ENCODE assay signal across 14 mouse cellular contexts in genomic region chr10:99166392-99166791, GRCm38 (mm10). TPM values are rescaled to one million over a fixed set of nuclear protein-coding genes. Genes with fewer than 3 reads are reported as not detected.
DNase-seq lines count a peak whose midpoint lies in the region; ATAC-seq and TF ChIP-seq lines count a peak whose summit lies in the region.
"Had no signal": no experiment of that assay in that cellular context is flagged by ENCODE, and none has a peak within 500 bp of the region (broad histone marks: within the 10 kb centered on the region; RNA-seq: fewer than 3 reads in every experiment).

No protein-coding gene starts in this region.

- DNase-seq in CD4-positive, CD25-positive, alpha-beta regulatory T cell, adult 2 months (ENCODE audit: low read depth, low spot score) = peak; percentile 42
- DNase-seq in layer of hippocampus, adult 18-20 months (ENCODE audit: low spot score in 2 of 2) = peak; percentile 41 to 73
- DNase-seq in layer of hippocampus, postnatal 25 days (ENCODE audit: extremely low spot score in 1 of 2, low spot score in 1 of 2) = no peak
- DNase-seq in MN1 (ENCODE audit: low spot score) = peak; percentile 34
- DNase-seq in kidney, postnatal 0 days (ENCODE audit: low spot score) = peak; percentile 65
- DNase-seq in urinary bladder, adult 2 months (ENCODE audit: low spot score) = no peak
- no peak for DNase-seq in cerebellum, adult 11-12 months
- DNase-seq: embryo, embryonic 11 days had no signal

- no peaks in the 10 kb centered on the region for H3K9me3 ChIP-seq in kidney, postnatal 0 days (replicated peaks; ENCODE audit: low read length)
- H3K9me3 ChIP-seq: midbrain, embryonic 13.5 days had no signal

- 0 out of 2 replicates have a peak overlapping the region, but pooled peaks have one; percentile 78 for H3K27ac ChIP-seq in kidney, postnatal 0 days
- H3K27ac ChIP-seq: midbrain, embryonic 13.5 days had no signal

- no peak overlapping the region for H3K9ac ChIP-seq in kidney, postnatal 0 days (ENCODE audit: low read depth, low read length)
- H3K9ac ChIP-seq: midbrain, embryonic 13.5 days had no signal

- no peak for ATAC-seq in CD4-positive, CD25-positive, alpha-beta regulatory T cell, adult 4 months
- ATAC-seq in kidney, postnatal 0 days (replicated peaks; ENCODE audit: low FRiP score, low read depth) = no peak
- ATAC-seq: midbrain, embryonic 13.5 days had no signal

- peaks cover 14% of the 10 kb centered on the region for H3K4me1 ChIP-seq in kidney, postnatal 0 days (replicated peaks; ENCODE audit: insufficient read depth, low read length)

- WGBS in kidney, postnatal 0 days = 38% methylated on average over 3 of the region's 3 CpGs

- H3K27me3 ChIP-seq in kidney, postnatal 0 days (ENCODE audit: insufficient read depth, low read length) = no peaks in the 10 kb centered on the region
- H3K27me3 ChIP-seq: midbrain, embryonic 13.5 days had no signal

- H3K4me2 ChIP-seq in kidney, postnatal 0 days (ENCODE audit: low read length) = no peak overlapping the region
- H3K4me2 ChIP-seq: liver, embryonic 11.5 days; midbrain, embryonic 13.5 days had no signal

- no peaks in the 10 kb centered on the region for H3K36me3 ChIP-seq in kidney, postnatal 0 days (ENCODE audit: insufficient read depth, low read length)
- H3K36me3 ChIP-seq: midbrain, embryonic 13.5 days had no signal

- peak; percentile 50 for TF ChIP-seq CTCF in kidney, postnatal 0 days (IDR thresholded peaks at IDR 0.05; ENCODE audit: low read depth)

- H3K4me3 ChIP-seq in kidney, postnatal 0 days (replicated peaks; ENCODE audit: low read depth, low read length) = no peak overlapping the region
- H3K4me3 ChIP-seq: midbrain, embryonic 13.5 days had no signal

RNA-seq across cellular contexts. Expression of gene Phxr2, which starts 40.3 kb away (rescaled TPM):
- under 1 TPM in 1 of 2 experiments, not detected in 1; 0.47 TPM for polyA plus RNA-seq in CD4-positive, CD25-positive, alpha-beta regulatory T cell, adult 4 months (2017; shearing (Covaris generic))
- total RNA-seq in layer of hippocampus, adult 18-20 months (2021) = not detected
- not detected for total RNA-seq in layer of hippocampus, postnatal 25 days (2021)
- not detected in 2 replicates for polyA plus RNA-seq in kidney, postnatal 0 days (2015; fragmentation: Nextera tagmentation; extraction: Ambion mirVana)
- not detected in 2 replicates for polyA plus RNA-seq in urinary bladder, adult 2 months (2012; rRNA removed)
- total RNA-seq: heart, postnatal 36 days; layer of hippocampus, adult 8-10 months had no signal
- polyA plus RNA-seq: frontal cortex, adult 2 months; midbrain, embryonic 13.5 days had no signal

RNA-seq across cellular contexts. Expression of gene Galnt4, which starts 58.4 kb away (rescaled TPM):
- 1 to 10 TPM; 2.8 to 3.3 TPM for polyA plus RNA-seq in CD4-positive, CD25-positive, alpha-beta regulatory T cell, adult 4 months (2017; shearing (Covaris generic))
- total RNA-seq in layer of hippocampus, adult 18-20 months (2021) = 1 to 10 TPM; 2.7 to 3.1 TPM
- 1 to 10 TPM; 4.0 to 4.6 TPM for total RNA-seq in layer of hippocampus, postnatal 25 days (2021)
- polyA plus RNA-seq in kidney, postnatal 0 days (2015; fragmentation: Nextera tagmentation; extraction: Ambion mirVana) = 9.4 and 9.7 TPM in 2 replicates
- 4.8 and 8.2 TPM in 2 replicates for polyA plus RNA-seq in urinary bladder, adult 2 months (2012; rRNA removed)

RNA-seq across cellular contexts. Expression of gene Poc1b, which starts 59.6 kb away (rescaled TPM):
- polyA plus RNA-seq in CD4-positive, CD25-positive, alpha-beta regulatory T cell, adult 4 months (2017; shearing (Covaris generic)) = 10 to 100 TPM; 10.0 TPM
- total RNA-seq in layer of hippocampus, adult 18-20 months (2021) = 1 to 10 TPM; 6.7 to 7.3 TPM
- 1 to 10 TPM; 6.5 to 8.2 TPM for total RNA-seq in layer of hippocampus, postnatal 25 days (2021)
- polyA plus RNA-seq in kidney, postnatal 0 days (2015; fragmentation: Nextera tagmentation; extraction: Ambion mirVana) = 14.0 and 15.8 TPM in 2 replicates
- 16.6 and 19.3 TPM in 2 replicates for polyA plus RNA-seq in urinary bladder, adult 2 months (2012; rRNA removed)

Comparison
In these comparisons a context has a peak if more than half of its experiments do, and no peak if none do; other contexts are left out.
1. DNase-seq: peak in CD4-positive, CD25-positive, alpha-beta regulatory T cell, adult 2 months (single experiment), layer of hippocampus, adult 18-20 months (2 of 2), MN1 (single experiment) and kidney, postnatal 0 days (single experiment); none in layer of hippocampus, postnatal 25 days (0 of 2), urinary bladder, adult 2 months (single experiment) and cerebellum, adult 11-12 months (single experiment).